Mouse (Mus musculus): ENCODE measurements at regions not wholly inside any gene's neighbourhood (a gene's known extent, or its start where the extent isn't known, plus 50 kb on each side); places are given as distances from the start of the nearest gene placed in this dataset.

GRCm38 (mm10) chr1:35405418-35405817, 555.6 kb downstream of the Plekhb2 start:
- TF ChIP-seq POLR2A (IDR thresholded peaks at IDR 0.05; ENCODE audit: extremely low read depth, insufficient read depth, low read length): no peak
- TF ChIP-seq CTCF (IDR thresholded peaks at IDR 0.05; ENCODE audit: low read depth, low read length): no peak
